Mouse (Mus musculus) CH12.LX (cell line): ENCODE measurements around the gene Pth1r. TPM values are rescaled to one million over a fixed set of nuclear protein-coding genes. Genes with fewer than 3 reads are reported as not detected.

Experiments
- DNase-seq: peaks from one replicate; pipeline ENCODE4 v3.0.0-alpha.2; 2013; ENCODE audit errors: extremely low read depth
- H3K27ac ChIP-seq: 2 replicates; pipeline ENCODE4 v1.5.1; 2012; ENCODE audit warnings: low read depth, mild to moderate bottlenecking, control low read depth, moderate library complexity; ENCODE audit not compliant: insufficient read depth
- H3K27me3 ChIP-seq: replicated peaks from 2 replicates; pipeline ENCODE3; 2012; ENCODE audit warnings: inconsistent platforms
- H3K36me3 ChIP-seq, 2 experiments: replicated peaks in 1 of 2; 2 replicates each; pipeline versions ENCODE3 to v1.6.1; 2012; ENCODE audit warnings: inconsistent platforms in 1 of 2, low read length in 1 of 2, mild to moderate bottlenecking in 1 of 2, mixed read lengths in 1 of 2, moderate library complexity in 1 of 2; ENCODE audit not compliant: control insufficient read depth in 1 of 2, insufficient read depth in 1 of 2
- H3K4me1 ChIP-seq, 2 experiments: 2 replicates each; pipeline ENCODE4 v1.6.1; 2012; ENCODE audit warnings: inconsistent platforms in 1 of 2, moderate library complexity in 1 of 2; ENCODE audit not compliant: insufficient read depth in 2 of 2, control insufficient read depth in 1 of 2
- H3K4me2 ChIP-seq: 2 replicates; pipeline ENCODE4 v1.6.1; 2012; ENCODE audit warnings: low read depth, mild to moderate bottlenecking, control low read depth; ENCODE audit not compliant: poor library complexity, insufficient read depth, severe bottlenecking
- H3K4me3 ChIP-seq, 3 experiments: fragments of 150-350 bp in 1 of 3; sonication (generic) in 1 of 3; replicated peaks in 1 of 3; 2 replicates each; pipeline versions ENCODE3 to v1.5.1; 2011 to 2012; ENCODE audit warnings: low read depth in 2 of 3, low read length in 2 of 3, mild to moderate bottlenecking in 2 of 3, moderate library complexity in 2 of 3, control low read depth in 1 of 3, improper control_type of control experiment in 1 of 3, inconsistent platforms in 1 of 3, mixed read lengths in 1 of 3; ENCODE audit not compliant: poor library complexity in 1 of 3
- H3K79me2 ChIP-seq: replicated peaks from 2 replicates; pipeline ENCODE4 v1.6.1; 2012; ENCODE audit warnings: mild to moderate bottlenecking, moderate library complexity; ENCODE audit not compliant: control insufficient read depth, poor library complexity, insufficient read depth, severe bottlenecking; ENCODE audit errors: extremely low read depth
- H3K9ac ChIP-seq: 2 replicates; pipeline ENCODE4 v1.6.1; 2012; ENCODE audit warnings: low read depth, mild to moderate bottlenecking, control low read depth, moderate library complexity; ENCODE audit not compliant: insufficient read depth
- H3K9me3 ChIP-seq: replicated peaks from 2 replicates; pipeline ENCODE3; 2012; ENCODE audit warnings: low read length, inconsistent platforms, mixed read lengths
- BHLHE40 ChIP-seq: IDR thresholded peaks from 2 replicates; pipeline ENCODE4 v1.6.1; 2011; ENCODE audit warnings: mild to moderate bottlenecking, low read depth, low read length, improper control_type of control experiment
- CHD2 ChIP-seq: IDR thresholded peaks from 2 replicates; pipeline ENCODE4 v1.6.1; 2011; ENCODE audit warnings: low read length, improper control_type of control experiment
- CTCF ChIP-seq, 2 experiments: IDR thresholded peaks in 1 of 2; conservative IDR thresholded peaks in 1 of 2; 2 replicates each; pipeline ENCODE4 v1.5.1; 2011 to 2012; ENCODE audit warnings: low read depth in 2 of 2, low read length in 2 of 2, improper control_type of control experiment in 1 of 2, inconsistent platforms in 1 of 2, mild to moderate bottlenecking in 1 of 2, moderate library complexity in 1 of 2
- E2F4 ChIP-seq: IDR thresholded peaks from 2 replicates; pipeline ENCODE4 v1.6.1; 2011; ENCODE audit warnings: low read depth, low read length, improper control_type of control experiment; ENCODE audit not compliant: insufficient replicate concordance
- ELF1 ChIP-seq: IDR thresholded peaks from 2 replicates; pipeline ENCODE4 v1.6.1; 2014; ENCODE audit warnings: low read depth, mild to moderate bottlenecking, inconsistent platforms, low read length, improper control_type of control experiment
- JUN ChIP-seq: IDR thresholded peaks from 2 replicates; pipeline ENCODE4 v1.6.1; 2011; ENCODE audit warnings: low read depth, mild to moderate bottlenecking, low read length, improper control_type of control experiment, moderate library complexity; ENCODE audit not compliant: insufficient read depth
- MAX ChIP-seq: IDR thresholded peaks from 2 replicates; pipeline ENCODE4 v1.6.1; 2011; ENCODE audit warnings: low read length, improper control_type of control experiment
- NELFE ChIP-seq: IDR thresholded peaks from 2 replicates; pipeline ENCODE4 v1.6.1; 2011; ENCODE audit warnings: low read depth, low read length, improper control_type of control experiment
- NRF1 ChIP-seq: IDR thresholded peaks from 2 replicates; pipeline ENCODE4 v1.6.1; 2014; ENCODE audit warnings: low read depth, mild to moderate bottlenecking, inconsistent platforms, low read length, improper control_type of control experiment, moderate library complexity
- PAX5 ChIP-seq: IDR thresholded peaks from 2 replicates; pipeline ENCODE4 v1.6.1; 2012; ENCODE audit warnings: low read length, inconsistent platforms, mixed read lengths
- POLR2A ChIP-seq: IDR thresholded peaks from 2 replicates; pipeline ENCODE4 v1.6.1; 2011; ENCODE audit warnings: low read depth, mild to moderate bottlenecking, improper control_type of control experiment, low read length
- RAD21 ChIP-seq: IDR thresholded peaks from 2 replicates; pipeline ENCODE4 v1.6.1; 2011; ENCODE audit warnings: low read depth, mild to moderate bottlenecking, low read length, improper control_type of control experiment, moderate library complexity
- SMC3 ChIP-seq: IDR thresholded peaks from 2 replicates; pipeline ENCODE4 v1.6.1; 2011; ENCODE audit warnings: low read depth, low read length, improper control_type of control experiment
- TCF12 ChIP-seq: IDR thresholded peaks from 2 replicates; pipeline ENCODE4 v1.6.1; 2014; ENCODE audit warnings: low read depth, mild to moderate bottlenecking, inconsistent platforms, low read length, improper control_type of control experiment
- USF2 ChIP-seq: conservative IDR thresholded peaks from 2 replicates; pipeline ENCODE4 v1.6.1; 2011; ENCODE audit warnings: low read depth, low read length, improper control_type of control experiment
- ZKSCAN1 ChIP-seq: IDR thresholded peaks from 2 replicates; pipeline ENCODE4 v1.6.1; 2012; ENCODE audit warnings: low read depth, inconsistent platforms, low read length, improper control_type of control experiment, borderline replicate concordance
- ZMIZ1 ChIP-seq: IDR thresholded peaks from 2 replicates; pipeline ENCODE4 v1.6.1; 2012; ENCODE audit warnings: low read depth, mild to moderate bottlenecking, inconsistent platforms, low read length, improper control_type of control experiment
- ZNF384 ChIP-seq: IDR thresholded peaks from 2 replicates; pipeline ENCODE4 v1.6.1; 2012; ENCODE audit warnings: low read depth, low read length, improper control_type of control experiment, inconsistent platforms
- dilution Hi-C: fragments of 300-500 bp; cut with MboI; formaldehyde crosslinking; loops from 2 replicates; pipeline ENCODE4 v1.14.3; 2020; ENCODE audit warnings: low sequenced_read_pairs; ENCODE audit not compliant: extremely low pct_unique_long_range_greater_than_20kb, extremely low pct_ligation_motif_present
- in situ Hi-C: fragments of 300-500 bp; cut with MboI; formaldehyde crosslinking; loops from 3 replicates; pipeline ENCODE4 v1.14.3; 2019; ENCODE audit warnings: low sequenced_read_pairs, low pct_ligation_motif_present, low pct_unique_long_range_greater_than_20kb, mixed read lengths
- polyA plus RNA-seq: library from polyadenylated mRNA; unstranded; fragments of >175 nt; gene quantifications from 2 replicates; pipeline ENCODE4 v1.2.1, GENCODE M21; 2012; ENCODE audit warnings: low read depth; ENCODE audit not compliant: insufficient read length
- total RNA-seq, 2 experiments: library from RNA; depleted of rRNA; stranded (reverse); fragments of 300-350 nt in 1 of 2; fragments of >200 nt in 1 of 2; gene quantifications; 2 replicates each; pipeline ENCODE4 v1.2.3; 2012 to 2014

The Pth1r gene
- total and polyA plus RNA-seq, 3 experiments = 0.10 to 0.76 TPM; not detected in 1

GRCm38 (mm10) chr9:110715426-110715825 is 31.5 kb downstream of the Pth1r start:
- no peak overlapping the region for H3K27ac ChIP-seq
- TF ChIP-seq POLR2A = no peak
- peak in 1 of 2 experiments; percentile 34; a peak in 1 of 4 replicates for TF ChIP-seq CTCF (conservative IDR thresholded peaks at IDR 0.05 in 1 of 2, IDR thresholded peaks at IDR 0.05 in 1 of 2; ENCODE audit: low read depth in 2 of 2, low read length in 2 of 2)
- TF ChIP-seq ELF1 = no peak
- no peak for TF ChIP-seq BHLHE40
- TF ChIP-seq SMC3 = peak; percentile 9; the same call in 1 of the 2 replicates
- no peak for TF ChIP-seq CHD2
- no peak for TF ChIP-seq JUN
- TF ChIP-seq ZMIZ1 = no peak
- TF ChIP-seq NELFE = no peak
- TF ChIP-seq PAX5 = no peak
- TF ChIP-seq, all 38 proteins: peak for 2
- H3K36me3 ChIP-seq = peaks cover 30 to 73% of the 10 kb centered on the region in 2 experiments
- DNase-seq = no peak
- no peaks in the 10 kb centered on the region; the same call in 1 of the 2 replicates for H3K79me2 ChIP-seq
- dilution Hi-C loops (no loop called here), in situ Hi-C loops (no loop called here)
- no peak overlapping the region for H3K4me3 ChIP-seq
- no peak overlapping the region for H3K4me2 ChIP-seq
- no peak overlapping the region for H3K9ac ChIP-seq
- H3K27me3 ChIP-seq = no peaks in the 10 kb centered on the region
- peaks cover 0 to 12% of the 10 kb centered on the region in 2 experiments; a peak in 2 of 4 replicates for H3K4me1 ChIP-seq
- H3K9me3 ChIP-seq = no peaks in the 10 kb centered on the region

- in situ Hi-C loops (loop anchor here (5.0 kb wide), 1 partner anchor 71 kb away; no protein-coding TSS in a partner anchor), dilution Hi-C loops (no loop called here)
- Histone ChIP-seq H3K4me3 (no peak overlapping the region), H3K9me3 (no peaks in the 10 kb centered on the region), H3K9ac (no peak overlapping the region), H3K27ac (no peak overlapping the region)
- TF ChIP-seq TCF12 (no peak), E2F4 (no peak), USF2 (no peak), NRF1 (no peak), MAX (no peak), ZNF384 (no peak), RAD21 (no peak), POLR2A (no peak), CHD2 (no peak), JUN (no peak), ZKSCAN1 (no peak)
- TF ChIP-seq, all 38 proteins: peak for 0
- Histone ChIP-seq H3K27me3 (no peaks in the 10 kb centered on the region), H3K4me2 (no peak overlapping the region), H3K36me3 (peaks cover 33 to 74% of the 10 kb centered on the region in 2 experiments), H3K4me1 (peaks cover 0 to 21% of the 10 kb centered on the region in 2 experiments; a peak in 3 of 4 replicates), H3K79me2 (no peaks in the 10 kb centered on the region; the same call in 1 of the 2 replicates)
- no peak for DNase-seq
These were observed 33.6 kb downstream of the Pth1r start for GRCm38 (mm10) chr9:110713389-110713788.
